ENCODE assay signal across 8 mouse cellular contexts in genomic region chr13:101768630-101768991, GRCm38 (mm10). TPM values are rescaled to one million over a fixed set of nuclear protein-coding genes. Genes with fewer than 3 reads are reported as not detected.
DNase-seq lines count a peak whose midpoint lies in the region; ATAC-seq and TF ChIP-seq lines count a peak whose summit lies in the region.

No protein-coding gene starts in this region.

- H3K9ac ChIP-seq in heart, embryonic 11.5 days (ENCODE audit: low read depth, low read length) = peak overlapping the region; percentile 80
- H3K9ac ChIP-seq in kidney, embryonic 16.5 days (replicated peaks; ENCODE audit: low read length) = peak overlapping the region; percentile 68
- peak overlapping the region; percentile 76 for H3K9ac ChIP-seq in midbrain, embryonic 16.5 days (ENCODE audit: low read depth, low read length)

- H3K27ac ChIP-seq in heart, embryonic 11.5 days (ENCODE audit: low read depth, low read length) = peak overlapping the region; percentile 94
- H3K27ac ChIP-seq in kidney, embryonic 16.5 days (ENCODE audit: low read length) = peak overlapping the region; percentile 97
- peak overlapping the region; percentile 97 for H3K27ac ChIP-seq in midbrain, embryonic 16.5 days (ENCODE audit: low read length)
- peak overlapping the region; percentile 19 for H3K27ac ChIP-seq in testis, adult 2 months (ENCODE audit: control insufficient read depth, insufficient read depth, low read depth, low read length)

- H3K4me1 ChIP-seq in erythroblast, embryonic 14.5 days (ENCODE audit: control insufficient read depth) = peaks cover 68% of the 10 kb centered on the region
- H3K4me1 ChIP-seq in heart, embryonic 11.5 days (ENCODE audit: control insufficient read depth, insufficient read depth, low read length) = peaks cover 24% of the 10 kb centered on the region
- H3K4me1 ChIP-seq in kidney, embryonic 16.5 days (ENCODE audit: insufficient read depth, low read length) = peaks cover 34% of the 10 kb centered on the region
- H3K4me1 ChIP-seq in midbrain, embryonic 16.5 days (ENCODE audit: control insufficient read depth, insufficient read depth, low read length) = peaks cover 30% of the 10 kb centered on the region
- H3K4me1 ChIP-seq in testis, adult 2 months (ENCODE audit: control insufficient read depth, insufficient read depth, low read length) = peaks cover 3% of the 10 kb centered on the region; the same call in 1 of the 2 replicates

- no peak for ATAC-seq in heart, embryonic 11.5 days (replicated peaks; ENCODE audit: insufficient number of reproducible peaks, low FRiP score, low TSS enrichment)
- peak; percentile 46 for ATAC-seq in kidney, embryonic 16.5 days (ENCODE audit: low FRiP score, low TSS enrichment)
- peak; percentile 56 for ATAC-seq in midbrain, embryonic 16.5 days

- H3K27me3 ChIP-seq in erythroblast, embryonic 14.5 days (ENCODE audit: control insufficient read depth) = no peaks in the 10 kb centered on the region
- H3K27me3 ChIP-seq in heart, embryonic 11.5 days (ENCODE audit: control insufficient read depth, insufficient read depth, low read length) = no peaks in the 10 kb centered on the region
- H3K27me3 ChIP-seq in kidney, embryonic 16.5 days (ENCODE audit: insufficient read depth, low read length) = no peaks in the 10 kb centered on the region
- H3K27me3 ChIP-seq in midbrain, embryonic 16.5 days (ENCODE audit: control insufficient read depth, insufficient read depth, low read depth, low read length) = no peaks in the 10 kb centered on the region
- no peaks in the 10 kb centered on the region for H3K27me3 ChIP-seq in testis, adult 2 months (ENCODE audit: control insufficient read depth, insufficient read depth, low read length)

- no peak for TF ChIP-seq POLR2A in testis, adult 2 months (IDR thresholded peaks at IDR 0.05; ENCODE audit: control insufficient read depth, low read depth, low read length)

- peak; percentile 92 for DNase-seq in 3134 (ENCODE audit: extremely low read depth, insufficient read length, low spot score)
- DNase-seq in adrenal gland, postnatal 36 days = peak; percentile 89 to 91
- DNase-seq in liver = peak; percentile 53

- peak overlapping the region; percentile 84 for H3K4me2 ChIP-seq in heart, embryonic 11.5 days
- H3K4me2 ChIP-seq in kidney, embryonic 16.5 days (replicated peaks; ENCODE audit: low read depth, low read length) = peak overlapping the region; percentile 75
- peak overlapping the region; percentile 82 for H3K4me2 ChIP-seq in midbrain, embryonic 16.5 days (ENCODE audit: low read length)

- H3K36me3 ChIP-seq in erythroblast, embryonic 14.5 days (ENCODE audit: control insufficient read depth) = no peaks in the 10 kb centered on the region
- H3K36me3 ChIP-seq in heart, embryonic 11.5 days (ENCODE audit: control insufficient read depth, insufficient read depth, low read length) = no peaks in the 10 kb centered on the region
- no peaks in the 10 kb centered on the region for H3K36me3 ChIP-seq in kidney, embryonic 16.5 days (ENCODE audit: insufficient read depth, low read length)
- H3K36me3 ChIP-seq in midbrain, embryonic 16.5 days (ENCODE audit: control insufficient read depth, insufficient read depth, low read length) = no peaks in the 10 kb centered on the region
- H3K36me3 ChIP-seq in testis, adult 2 months (ENCODE audit: control insufficient read depth, insufficient read depth, low read length) = no peaks in the 10 kb centered on the region

- peak overlapping the region; percentile 88 for H3K4me3 ChIP-seq in erythroblast, embryonic 14.5 days (replicated peaks)
- peak overlapping the region; percentile 89 for H3K4me3 ChIP-seq in heart, embryonic 11.5 days (ENCODE audit: low read depth, low read length)
- H3K4me3 ChIP-seq in kidney, embryonic 16.5 days (ENCODE audit: low read length) = peak overlapping the region; percentile 92
- peak overlapping the region; percentile 90 for H3K4me3 ChIP-seq in midbrain, embryonic 16.5 days (ENCODE audit: low read depth, low read length)
- H3K4me3 ChIP-seq in testis, adult 2 months (ENCODE audit: control insufficient read depth, low read depth, low read length) = peak overlapping the region; percentile 72

- H3K9me3 ChIP-seq in erythroblast, embryonic 14.5 days (ENCODE audit: control insufficient read depth, low read length) = no peaks in the 10 kb centered on the region
- no peaks in the 10 kb centered on the region for H3K9me3 ChIP-seq in heart, embryonic 11.5 days (replicated peaks; ENCODE audit: control insufficient read depth, low read length)
- no peaks in the 10 kb centered on the region for H3K9me3 ChIP-seq in kidney, embryonic 16.5 days (ENCODE audit: low read length)
- no peaks in the 10 kb centered on the region for H3K9me3 ChIP-seq in midbrain, embryonic 16.5 days (replicated peaks; ENCODE audit: control insufficient read depth, low read length, poor library complexity, severe bottlenecking)

- no peak for TF ChIP-seq CTCF in testis, adult 2 months (IDR thresholded peaks at IDR 0.05; ENCODE audit: control insufficient read depth, insufficient read depth, insufficient replicate concordance, low read depth, low read length)

- WGBS in heart, embryonic 11.5 days (ENCODE audit: insufficient replicate concordance) = under 1% methylated on average over 17 of the region's 17 CpGs
- WGBS in kidney, embryonic 16.5 days = 2% methylated on average over 17 of the region's 17 CpGs
- WGBS in midbrain, embryonic 16.5 days = under 1% methylated on average over 17 of the region's 17 CpGs

RNA-seq across cellular contexts. Expression of gene Pik3r1, which starts 0.6 kb away (rescaled TPM):
- 100 to 1,000 TPM in 1 of 2 experiments, 10 to 100 TPM in 1; 86.3 to 152 TPM for total RNA-seq in adrenal gland, postnatal 36 days (2021)
- 2.0 and 2.9 TPM in 2 replicates for polyA plus RNA-seq in erythroblast, embryonic 14.5 days (2012)
- polyA plus RNA-seq in heart, embryonic 11.5 days (2014; fragmentation: Nextera tagmentation; extraction: Ambion mirVana) = 11.5 and 16.6 TPM in 2 replicates
- polyA plus RNA-seq in kidney, embryonic 16.5 days (2015; fragmentation: Nextera tagmentation; extraction: Ambion mirVana) = 38.0 and 42.3 TPM in 2 replicates
- polyA plus RNA-seq in midbrain, embryonic 16.5 days (2015; fragmentation: Nextera tagmentation; extraction: Ambion mirVana) = 45.7 and 49.1 TPM in 2 replicates
- polyA plus RNA-seq in testis, adult 2 months (2012; rRNA removed) = 1.9 and 3.0 TPM in 2 replicates

Comparison
In these comparisons a context has a peak if more than half of its experiments do, and no peak if none do; other contexts are left out.
1. H3K27ac ChIP-seq: peak in every context shown above with its lines; median percentile 97 in kidney, embryonic 16.5 days; 97 in midbrain, embryonic 16.5 days; 94 in heart, embryonic 11.5 days; 19 in testis, adult 2 months.